Mouse (Mus musculus): ENCODE data around the gene Tmem97.

Tmem97 gene

DNA sequence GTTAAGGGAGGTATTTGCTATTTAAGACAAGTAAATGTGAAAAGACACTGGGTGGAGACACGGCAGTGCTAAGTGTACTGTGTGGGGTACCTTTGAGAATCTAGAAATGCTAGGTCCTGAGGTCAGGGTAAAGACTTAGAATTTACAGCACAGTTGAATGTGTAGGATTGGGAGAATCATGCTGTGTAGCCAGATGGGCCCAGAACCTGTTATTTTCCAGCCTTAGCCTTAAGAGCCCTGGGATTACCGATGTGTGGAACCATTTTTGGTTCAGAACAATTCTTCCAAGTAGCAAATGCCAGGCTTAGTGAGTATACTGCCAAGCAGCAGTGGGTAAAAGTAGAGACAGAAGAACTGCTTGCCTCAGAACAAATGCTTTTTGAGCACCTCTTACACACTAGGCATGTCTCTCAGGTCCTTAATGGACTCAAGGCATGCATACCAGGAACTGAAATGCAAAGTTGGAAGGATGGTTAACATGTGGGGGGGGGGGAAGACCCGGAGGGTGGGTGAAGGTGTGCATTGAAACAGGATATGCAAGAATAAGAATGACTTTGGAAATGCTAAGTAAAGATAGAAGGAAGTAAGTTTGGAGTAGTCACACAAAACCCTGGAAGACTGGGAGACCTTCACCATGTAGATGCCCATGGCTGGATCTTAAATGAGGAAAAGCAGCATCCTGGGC is 37.3 kb downstream of the Tmem97 start:
- in situ Hi-C loops (cut with MseI, MboI) = no loop called here

DNA sequence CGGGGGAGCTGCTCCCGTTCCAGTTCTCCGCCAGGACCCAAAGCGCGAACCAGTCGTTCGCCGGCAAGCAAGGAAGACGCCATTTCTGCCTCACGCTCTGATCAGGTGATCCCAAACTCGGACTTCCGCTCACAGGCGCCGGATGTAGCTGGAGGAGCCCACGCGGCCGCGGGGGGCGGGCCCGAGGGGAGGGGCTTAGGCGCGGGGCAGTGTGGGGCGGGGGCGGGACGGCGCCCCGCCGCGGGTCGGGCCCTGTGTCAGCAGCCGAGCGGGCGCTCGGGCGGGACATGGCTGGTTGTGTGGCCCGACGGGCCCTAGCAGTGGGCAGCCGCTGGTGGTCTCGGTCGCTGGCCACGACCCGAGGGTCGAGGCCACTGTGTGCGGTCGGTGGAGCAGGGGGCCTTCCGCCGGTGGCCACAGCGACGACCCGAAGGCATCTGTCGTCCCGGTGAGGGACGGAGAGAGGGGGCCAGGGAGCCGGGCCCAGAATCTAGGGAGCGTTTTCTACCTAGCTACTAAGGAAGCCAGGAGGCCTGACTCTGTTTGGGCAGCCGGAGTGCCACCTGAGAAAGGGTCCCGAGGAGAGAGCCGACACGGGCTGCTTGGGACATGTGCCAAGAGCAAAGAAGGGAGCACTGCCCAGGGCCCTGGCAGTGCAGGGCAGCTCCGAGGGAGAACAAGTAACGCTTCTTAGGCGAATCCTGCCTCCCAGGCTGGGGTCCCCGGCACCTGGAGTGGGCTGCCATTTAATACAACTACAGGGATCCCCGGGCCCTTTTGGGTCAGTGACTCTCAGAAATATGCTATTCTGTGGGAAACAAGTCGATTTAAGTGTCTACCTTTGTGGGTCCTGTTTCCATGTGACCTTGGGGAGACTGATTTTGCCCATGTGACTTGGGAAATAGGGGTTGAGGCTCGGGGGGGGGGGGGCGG is 38.3 kb downstream of the Tmem97 start, which contains the start of the genes Tmem199 and Poldip2:
Gene Tmem199, minus strand, starts transcription at position 148 of the 933 bp plus-strand sequence.
Gene Poldip2, plus strand, starts transcription at position 169 of the 933 bp plus-strand sequence.
- in situ Hi-C loops (cut with MseI, MboI) = no loop called here

DNA sequence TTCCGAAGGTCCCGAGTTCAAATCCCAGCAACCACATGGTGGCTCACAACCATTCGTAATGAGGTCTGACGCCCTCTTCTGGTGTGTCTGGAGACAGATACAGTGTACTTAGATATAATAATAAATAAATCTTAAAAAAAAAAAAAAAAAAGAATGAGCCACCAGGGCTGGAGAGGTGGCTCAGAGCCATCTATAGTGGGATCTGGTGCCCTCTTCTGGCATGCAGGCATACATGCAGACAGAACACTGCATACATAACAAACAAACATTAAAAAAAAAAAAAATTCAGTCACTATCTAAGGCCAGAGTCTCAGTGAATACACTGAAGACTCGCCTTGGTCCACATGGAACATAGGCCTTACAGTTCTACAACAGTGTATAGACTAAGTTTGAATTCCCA is 41.4 kb downstream of the Tmem97 start:
- in situ Hi-C loops (cut with MseI, MboI) = no loop called here

DNA sequence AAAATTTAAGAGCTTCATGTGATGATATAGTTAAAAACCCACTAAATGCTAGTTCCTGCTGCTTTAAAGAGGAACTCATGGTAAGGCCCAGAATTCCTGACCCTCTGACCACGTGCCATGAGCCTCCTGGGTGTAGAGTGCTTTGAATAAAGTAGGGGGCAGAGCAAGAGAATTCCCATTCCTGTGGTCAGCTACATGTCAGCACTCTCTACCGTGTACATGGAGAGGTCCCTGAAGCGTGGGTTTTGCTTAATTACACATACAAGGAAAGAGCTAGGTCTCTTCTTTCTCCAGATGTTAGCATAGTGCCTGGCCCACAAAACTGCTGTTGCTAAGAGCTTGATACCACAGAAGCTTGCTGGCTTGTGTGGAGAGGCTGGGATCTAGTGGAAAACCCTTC is 45.1 kb downstream of the Tmem97 start:
- in situ Hi-C loops (cut with MseI, MboI) = no loop called here

DNA sequence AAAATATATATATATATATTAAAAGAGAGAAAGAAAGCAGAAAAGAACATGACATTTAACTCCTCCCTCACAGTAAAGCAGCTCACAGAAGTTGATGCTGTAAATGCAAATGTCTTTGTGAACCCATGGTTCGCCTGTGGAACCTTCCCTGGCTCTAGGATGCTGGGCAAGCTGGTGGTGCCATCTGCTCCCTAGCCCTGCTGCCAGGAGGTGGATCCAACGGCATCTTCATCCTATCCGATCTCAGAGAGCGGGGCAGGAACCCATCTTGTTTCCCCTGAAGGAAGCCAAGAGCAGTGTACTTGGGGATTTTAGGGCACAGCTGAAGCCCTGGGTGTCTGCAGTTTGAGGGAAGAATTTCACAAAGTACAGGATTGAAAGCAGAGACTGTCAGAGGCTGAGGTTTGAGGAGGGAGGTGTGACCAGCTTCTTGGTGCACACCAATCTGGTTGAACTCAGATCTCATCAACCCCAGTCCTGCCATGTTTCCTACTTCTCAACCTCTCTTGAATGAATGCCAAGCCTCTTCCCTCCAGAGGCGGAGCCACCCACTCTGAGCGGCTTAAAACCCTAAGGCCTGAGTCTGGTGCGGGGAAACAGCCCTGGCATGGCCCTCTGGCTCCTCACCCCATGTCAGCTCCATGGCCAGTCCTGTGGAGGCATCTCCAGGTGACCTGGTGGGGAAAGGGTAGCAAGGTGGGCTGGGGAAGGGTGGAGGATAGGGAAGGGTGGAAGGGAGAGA is 47.5 kb downstream of the Tmem97 start, which contains the start of gene Sebox:
Gene Sebox, plus strand, starts transcription at position 539 of the 742 bp plus-strand sequence.
- in situ Hi-C loops (cut with MseI, MboI) = no loop called here

DNA sequence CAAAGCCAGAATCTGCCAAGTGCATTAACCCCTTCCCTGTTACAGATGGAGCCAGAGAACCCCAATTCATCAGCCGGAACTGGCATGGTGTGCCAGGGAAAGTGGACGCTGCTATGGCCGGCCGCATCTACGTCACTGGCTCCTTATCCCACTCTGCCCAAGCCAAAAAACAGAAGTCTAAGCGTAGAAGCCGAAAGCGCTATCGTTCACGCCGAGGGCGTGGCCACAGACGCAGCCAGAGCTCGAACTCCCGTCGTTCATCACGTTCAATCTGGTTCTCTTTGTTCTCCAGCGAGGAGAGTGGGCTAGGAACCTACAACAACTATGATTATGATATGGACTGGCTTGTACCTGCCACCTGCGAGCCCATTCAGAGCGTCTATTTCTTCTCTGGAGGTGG is 49.0 kb downstream of the Tmem97 start:
- in situ Hi-C loops (cut with MseI, MboI) = no loop called here

DNA sequence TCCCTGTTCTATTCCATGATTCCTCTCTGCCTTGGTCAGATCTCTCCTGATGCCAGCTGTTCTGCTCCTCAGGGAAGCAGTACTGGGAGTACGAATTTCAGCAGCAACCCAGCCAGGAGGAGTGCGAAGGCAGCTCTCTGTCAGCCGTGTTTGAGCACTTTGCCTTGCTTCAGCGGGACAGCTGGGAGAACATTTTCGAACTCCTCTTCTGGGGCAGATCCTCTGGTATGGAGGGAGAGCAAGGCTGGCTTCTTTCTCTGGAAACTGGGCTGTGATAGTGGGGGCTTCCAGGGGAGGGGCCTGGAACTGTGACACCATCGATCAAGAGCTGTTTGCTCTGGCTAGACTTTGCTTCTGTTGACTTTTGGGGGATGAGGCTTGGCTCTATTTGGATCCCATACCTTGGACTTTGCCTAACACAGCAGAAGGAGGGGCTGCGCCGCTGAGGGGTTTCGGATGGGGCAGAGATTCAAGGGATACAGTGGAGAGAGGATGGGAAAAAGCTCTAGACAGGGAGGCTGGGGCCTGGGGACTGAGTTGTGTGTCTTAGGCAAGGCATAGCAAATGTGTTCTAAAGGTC is 49.9 kb downstream of the Tmem97 start:
- in situ Hi-C loops (cut with MseI, MboI) = no loop called here

DNA sequence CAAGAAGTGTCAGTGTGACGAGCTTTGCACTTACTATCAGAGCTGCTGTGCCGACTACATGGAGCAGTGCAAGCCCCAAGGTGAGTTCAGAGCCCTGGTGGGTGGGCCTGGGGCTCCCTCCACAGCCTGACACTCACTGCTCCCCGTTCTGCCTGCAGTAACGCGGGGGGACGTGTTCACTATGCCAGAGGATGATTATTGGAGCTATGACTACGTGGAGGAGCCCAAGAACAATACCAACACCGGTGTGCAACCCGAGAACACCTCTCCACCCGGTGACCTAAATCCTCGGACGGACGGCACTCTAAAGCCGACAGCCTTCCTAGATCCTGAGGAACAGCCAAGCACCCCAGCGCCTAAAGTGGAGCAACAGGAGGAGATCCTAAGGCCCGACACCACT is 51.0 kb downstream of the Tmem97 start:
- in situ Hi-C loops (cut with MseI, MboI) = loop anchor here in 1 of 2 experiments (5.0 kb wide), 1 partner anchor 37 kb away; no protein-coding TSS in a partner anchor

DNA sequence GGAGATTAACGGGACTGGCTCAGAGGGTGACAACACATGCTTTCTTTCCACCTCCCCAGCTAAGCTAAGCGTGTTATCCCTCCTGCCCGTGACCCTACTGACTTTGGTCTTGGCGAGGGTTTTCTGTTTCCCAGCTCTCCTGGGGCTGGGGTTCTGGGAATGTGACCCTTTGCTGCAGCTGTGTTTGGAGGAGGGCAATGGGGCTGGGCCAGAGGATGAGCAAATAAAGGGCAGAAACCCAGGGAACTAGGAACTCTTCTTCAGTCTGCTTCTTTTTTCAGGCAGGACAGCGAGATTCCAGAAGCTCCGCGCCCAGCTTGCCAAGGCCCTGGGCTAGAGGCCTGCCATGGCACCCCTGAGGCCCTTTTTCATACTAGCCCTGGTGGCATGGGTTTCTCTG is 51.6 kb downstream of the Tmem97 start, which contains the start of gene Vtn:
Gene Vtn, plus strand, starts transcription at position 88 of the 400 bp plus-strand sequence.
- in situ Hi-C loops (cut with MseI, MboI) = loop anchor here in 1 of 2 experiments (5.0 kb wide), 1 partner anchor 37 kb away; no protein-coding TSS in a partner anchor

DNA sequence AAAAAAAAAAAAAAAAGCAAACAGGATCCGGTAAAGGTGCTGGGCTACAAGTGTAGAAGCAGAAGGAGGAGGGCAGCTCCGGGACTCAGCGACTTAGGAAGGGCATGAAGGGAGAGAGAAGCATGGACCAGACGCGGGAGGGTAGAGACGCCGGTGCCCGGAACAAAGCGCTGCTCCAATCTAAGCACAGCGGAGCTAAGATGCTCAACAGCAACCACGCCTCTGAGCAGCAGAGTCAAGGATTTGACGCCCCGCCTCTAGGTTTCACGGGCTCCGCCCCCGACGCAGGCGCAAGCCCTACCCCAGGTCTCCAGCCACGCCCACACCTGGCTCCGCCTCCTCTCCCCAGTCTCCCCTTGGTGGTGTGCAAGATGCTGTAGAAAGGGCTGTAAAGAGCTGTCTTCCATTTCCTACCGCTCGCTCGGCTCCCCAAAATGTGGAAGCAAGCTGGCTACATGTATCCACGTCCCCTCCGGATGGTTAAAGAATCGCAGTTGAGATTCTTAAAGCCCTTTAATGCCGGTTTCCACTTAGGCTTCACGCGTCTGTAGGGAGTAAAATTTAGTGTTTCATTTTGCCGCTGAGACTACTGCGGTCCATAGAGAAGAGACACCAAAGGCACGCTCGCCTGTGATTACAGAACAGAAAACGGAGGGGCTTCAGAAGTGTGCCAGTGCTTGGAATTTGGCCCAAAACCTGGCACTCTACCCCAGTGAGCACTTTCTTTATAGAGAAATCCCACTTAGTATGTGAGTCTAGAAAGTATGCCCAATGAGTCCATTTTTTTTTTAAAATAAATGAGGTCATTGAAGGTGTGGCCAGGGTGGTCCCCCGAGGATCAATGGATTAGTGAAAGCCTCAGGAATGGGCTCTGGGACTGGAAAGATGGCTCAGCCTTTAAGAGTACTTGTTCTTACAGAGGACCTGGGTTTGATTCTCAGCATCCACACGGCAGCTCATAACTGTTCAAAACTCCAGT is 52.7 kb downstream of the Tmem97 start, which contains the start of gene Sarm1:
Gene Sarm1, minus strand, starts transcription at position 211 of the 979 bp plus-strand sequence.
- in situ Hi-C loops (cut with MseI, MboI) = loop anchor here in 1 of 2 experiments (5.0 kb wide), 1 partner anchor 36 kb away; no protein-coding TSS in a partner anchor

DNA sequence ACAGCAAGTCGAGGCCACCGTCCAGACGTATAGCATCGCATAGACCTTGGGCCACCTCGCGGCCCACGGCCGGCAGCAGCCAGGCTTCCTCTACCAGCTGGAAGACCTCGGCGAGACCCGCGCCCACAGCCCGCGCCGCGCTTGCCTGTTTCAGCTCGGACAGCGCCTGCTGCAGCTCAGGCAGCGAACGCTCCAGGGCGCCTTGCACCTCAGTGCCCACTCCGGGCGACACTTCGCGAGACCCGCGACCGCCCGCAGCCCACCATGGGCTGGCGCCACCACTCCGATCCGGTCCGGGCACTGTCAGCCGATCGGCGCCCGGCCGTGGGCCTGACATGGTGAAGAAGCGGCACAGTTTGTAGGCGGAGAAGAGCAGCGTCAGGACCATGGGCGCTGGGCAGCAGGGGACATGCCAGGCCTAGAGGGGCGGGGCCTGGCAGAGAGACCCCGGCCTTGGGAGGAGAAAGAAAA is 53.5 kb downstream of the Tmem97 start:
- in situ Hi-C loops (cut with MseI, MboI) = loop anchor here in 1 of 2 experiments (5.0 kb wide), 1 partner anchor 35 kb away; no protein-coding TSS in a partner anchor

DNA sequence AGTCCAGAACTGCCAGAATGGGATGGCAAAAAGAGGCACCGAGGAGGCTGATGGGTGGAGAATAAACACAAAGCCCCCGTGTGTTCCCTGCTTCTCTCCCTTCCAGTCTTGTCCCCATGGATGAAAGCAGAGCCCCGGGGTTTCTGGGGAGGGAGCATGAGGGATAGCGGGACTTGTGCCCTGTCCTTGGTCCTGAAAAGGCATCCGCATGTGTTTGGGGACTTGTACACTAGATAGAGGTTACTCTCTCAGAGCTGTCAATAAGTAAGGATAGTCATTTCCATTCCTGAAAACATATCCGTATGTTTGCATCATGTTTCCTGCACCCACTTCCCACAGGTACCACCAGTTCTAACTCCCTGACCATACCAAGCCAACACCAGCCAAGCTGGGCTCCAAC is 54.7 kb downstream of the Tmem97 start:
- in situ Hi-C loops (cut with MseI, MboI) = loop anchor here in 1 of 2 experiments (5.0 kb wide), 1 partner anchor 34 kb away; no protein-coding TSS in a partner anchor
